Mouse (Mus musculus) forebrain, embryonic 16.5 days (tissue): ENCODE results near the gene Onecut1. TPM values are rescaled to one million over a fixed set of nuclear protein-coding genes. Genes with fewer than 3 reads are reported as not detected.

Source experiments
- ATAC-seq: fragments of 200-750 bp; cut with Nextera tagmentation; 2 replicates; pipeline ENCODE4 v1.8.0; 2017; ENCODE audit warnings: mild to moderate bottlenecking, moderate library complexity
- H3K27ac ChIP-seq: fragments of 300-500 bp; sonication (generic); 2 replicates; pipeline ENCODE4 v1.5.1; 2014; ENCODE audit warnings: low read length, control low read depth
- H3K27me3 ChIP-seq: fragments of 300-500 bp; sonication (generic); replicated peaks from 2 replicates; pipeline ENCODE4 v1.6.1; 2014; ENCODE audit warnings: low read length; ENCODE audit not compliant: control insufficient read depth, insufficient read depth
- H3K36me3 ChIP-seq: fragments of 300-500 bp; sonication (generic); 2 replicates; pipeline ENCODE4 v1.6.1; 2014; ENCODE audit not compliant: control insufficient read depth, insufficient read depth
- H3K4me1 ChIP-seq: fragments of 300-500 bp; sonication (generic); replicated peaks from 2 replicates; pipeline ENCODE4 v1.6.1; 2014; ENCODE audit warnings: low read length; ENCODE audit not compliant: control insufficient read depth, insufficient read depth
- H3K4me2 ChIP-seq: fragments of 300-500 bp; sonication (generic); 2 replicates; pipeline ENCODE4 v1.6.1; 2014; ENCODE audit warnings: mild to moderate bottlenecking, low read length, control low read depth
- H3K4me3 ChIP-seq: fragments of 300-500 bp; sonication (generic); replicated peaks from 2 replicates; pipeline ENCODE4 v1.5.1; 2014; ENCODE audit warnings: mild to moderate bottlenecking, low read length, control low read depth
- H3K9ac ChIP-seq: fragments of 300-500 bp; sonication (generic); replicated peaks from 2 replicates; pipeline ENCODE4 v1.6.1; 2014; ENCODE audit warnings: low read depth, low read length, control low read depth
- H3K9me3 ChIP-seq: fragments of 300-500 bp; sonication (generic); 2 replicates; pipeline ENCODE4 v1.6.1; 2016; ENCODE audit warnings: low read length; ENCODE audit not compliant: control insufficient read depth
- WGBS: fragments of 180-500 bp; shearing (Covaris S2); extraction: QIAGEN DNeasy Blood & Tissue Kit; methylation state at CpG from one replicate; pipeline ENCODE4 v1.1.7; 2014; 5-methylcytosine and 5-hydroxymethylcytosine counted together
- polyA plus RNA-seq: library from polyadenylated mRNA; unstranded; fragments of >200 nt; fragmentation: Nextera tagmentation; extraction: Ambion mirVana; gene quantifications from 2 replicates; pipeline ENCODE4 v1.2.1, GENCODE M21; 2015

The Onecut1 gene
- polyA plus RNA-seq = 0.51 and 0.80 TPM in 2 replicates

DNA sequence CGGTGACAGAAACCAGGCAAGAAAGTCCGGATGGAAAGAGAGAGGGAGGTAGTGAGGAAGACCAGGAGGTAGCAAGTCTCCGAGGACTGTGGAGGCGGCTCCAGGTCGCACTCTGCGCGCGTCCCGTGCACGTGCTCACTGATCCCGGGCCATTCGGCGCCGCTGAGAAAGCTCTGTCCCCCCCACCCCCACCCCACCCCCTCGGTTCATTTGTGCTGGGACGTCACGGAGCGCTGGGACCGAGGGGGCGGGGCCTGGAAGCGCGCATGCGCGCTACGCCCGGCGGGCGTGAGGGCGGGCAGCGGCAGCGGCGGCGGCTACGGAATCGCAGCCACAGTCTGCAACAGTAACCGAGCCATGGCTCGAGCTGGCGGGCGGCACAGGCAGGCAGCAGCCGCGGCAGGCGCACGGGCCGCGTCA lies at the start of gene Onecut1:
Gene Onecut1 (plus strand): TSS at position 361 of the 420 bp plus-strand sequence.
- H3K27ac ChIP-seq = no peak within 1 kb of the TSS

DNA sequence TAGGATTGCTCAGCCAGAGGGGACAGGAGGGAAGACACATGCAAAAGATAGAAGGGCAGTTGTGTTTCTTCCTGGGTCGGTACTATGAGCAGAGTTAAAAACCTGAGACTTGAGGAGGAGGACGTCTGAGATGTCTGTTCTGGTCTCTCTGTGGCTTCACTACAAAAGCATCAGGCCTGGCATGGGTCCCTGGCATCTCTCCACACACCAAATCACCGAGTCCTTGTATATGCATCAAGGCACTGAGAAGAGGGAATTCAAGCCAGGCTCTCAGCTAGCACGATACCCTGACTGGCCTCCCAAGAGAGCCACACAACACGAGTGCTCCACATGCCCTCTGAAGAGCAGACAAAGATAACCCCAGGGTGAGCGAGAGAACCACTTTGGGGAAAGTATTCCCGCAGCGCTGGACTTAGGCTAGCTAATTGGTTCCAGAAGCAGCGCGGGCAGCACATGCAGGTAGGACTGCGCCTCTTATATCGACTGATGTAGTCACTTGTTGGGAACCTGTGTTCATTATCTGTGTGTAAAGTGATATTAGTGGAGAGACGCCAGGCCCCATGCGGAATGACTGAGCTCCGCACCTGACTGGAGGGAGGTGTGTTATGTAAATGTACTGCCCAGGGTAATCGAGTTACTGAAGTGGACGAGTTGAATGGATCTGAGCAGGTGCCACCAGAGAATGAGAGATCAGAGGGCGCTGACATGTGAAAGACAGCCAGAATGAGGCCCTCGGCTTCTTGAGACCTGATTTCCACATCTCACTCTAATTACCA lies 41.8 kb upstream of the Onecut1 start:
- Histone ChIP-seq H3K9me3 (no peaks in the 10 kb centered on the region), H3K4me1 (peaks cover 6% of the 10 kb centered on the region; the same call in 1 of the 2 replicates), H3K9ac (no peak overlapping the region), H3K4me2 (no peak overlapping the region), H3K4me3 (no peak overlapping the region), H3K36me3 (no peaks in the 10 kb centered on the region), H3K27me3 (no peaks in the 10 kb centered on the region), H3K27ac (no peak overlapping the region)
- ATAC-seq = no peak
- 34% methylated on average over 19 of the region's 19 CpGs for WGBS

More for the DNA sequence above, at the start of gene Onecut1:
- peaks cover 27% of the 10 kb centered on the region for H3K4me1 ChIP-seq
- peak; percentile 83 for ATAC-seq
- no peaks in the 10 kb centered on the region for H3K9me3 ChIP-seq
- 1% methylated on average over 44 of the region's 45 CpGs for WGBS
- peaks cover 77% of the 10 kb centered on the region for H3K27me3 ChIP-seq
- H3K4me3 ChIP-seq = peak within 1 kb of the TSS; percentile 55
- peak within 1 kb of the TSS; percentile 50 for H3K9ac ChIP-seq
- H3K4me2 ChIP-seq = peak within 1 kb of the TSS; percentile 89
- no peaks in the 10 kb centered on the region for H3K36me3 ChIP-seq

DNA sequence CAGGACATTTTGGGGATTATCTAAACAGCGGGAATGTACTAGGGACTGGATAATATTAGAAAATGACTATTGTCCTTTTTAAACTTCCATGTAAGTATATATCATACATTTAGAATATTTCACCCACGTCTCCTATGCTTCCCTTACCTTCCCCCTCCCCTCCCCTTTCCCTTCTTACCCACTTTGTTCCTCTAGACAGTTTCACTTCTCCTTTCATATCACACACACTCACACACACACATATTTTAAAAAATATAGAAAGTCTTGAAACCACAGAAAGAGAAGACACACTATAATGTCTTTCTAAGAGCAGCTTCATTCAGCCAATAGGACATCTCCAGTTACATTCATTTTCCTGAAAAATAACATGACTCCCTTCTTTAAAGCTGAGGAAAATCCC lies 36.6 kb upstream of the Onecut1 start:
- H3K4me3 ChIP-seq = no peak overlapping the region
- H3K9me3 ChIP-seq = no peaks in the 10 kb centered on the region
- H3K4me1 ChIP-seq = peaks cover 4% of the 10 kb centered on the region; the same call in 1 of the 2 replicates
- no peaks in the 10 kb centered on the region for H3K36me3 ChIP-seq
- H3K27ac ChIP-seq = no peak overlapping the region
- no peaks in the 10 kb centered on the region for H3K27me3 ChIP-seq
- no peak overlapping the region for H3K9ac ChIP-seq
- no peak overlapping the region for H3K4me2 ChIP-seq
- whole genome bisulfite sequencing = 88% methylated on average over 2 of the region's 2 CpGs
- ATAC-seq = no peak

GRCm38 (mm10) chr9:74829206-74829605 lies 32.5 kb upstream of the Onecut1 start:
- Histone ChIP-seq H3K4me3 (no peak overlapping the region), H3K27me3 (no peaks in the 10 kb centered on the region), H3K9me3 (no peaks in the 10 kb centered on the region), H3K9ac (no peak overlapping the region), H3K4me2 (no peak overlapping the region), H3K4me1 (no peaks in the 10 kb centered on the region), H3K27ac (no peak overlapping the region), H3K36me3 (no peaks in the 10 kb centered on the region)
- 75% methylated on average over 3 of the region's 3 CpGs for WGBS
- no peak for ATAC-seq

DNA sequence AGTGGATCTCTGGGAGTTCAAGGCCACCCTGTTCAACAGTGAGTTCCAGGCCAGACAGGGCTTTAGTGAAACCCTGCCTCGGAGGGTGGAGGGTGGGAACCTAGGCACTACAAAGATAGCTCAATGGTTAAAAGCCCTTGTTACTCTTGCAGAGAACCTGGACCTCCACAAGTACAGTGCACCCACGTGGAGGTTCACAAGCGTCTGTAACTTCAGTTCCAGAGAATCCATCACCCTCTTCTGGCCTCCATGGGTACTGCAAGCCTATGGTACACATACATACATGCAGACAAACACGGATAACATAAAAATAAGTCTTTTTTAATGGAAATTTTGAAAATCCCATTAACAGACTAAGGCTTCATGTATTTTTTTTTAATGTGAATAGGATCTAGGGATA lies 18.8 kb upstream of the Onecut1 start:
- H3K4me3 ChIP-seq = no peak overlapping the region
- no peaks in the 10 kb centered on the region for H3K4me1 ChIP-seq
- no peak overlapping the region for H3K4me2 ChIP-seq
- no peak overlapping the region for H3K9ac ChIP-seq
- H3K27ac ChIP-seq = no peak overlapping the region
- no peaks in the 10 kb centered on the region for H3K36me3 ChIP-seq
- peaks cover 21% of the 10 kb centered on the region for H3K27me3 ChIP-seq
- WGBS = 88% methylated on average over 4 of the region's 4 CpGs
- ATAC-seq = no peak
- 0 out of 2 replicates have a peak, but pooled peaks cover 2% of the 10 kb centered on the region for H3K9me3 ChIP-seq

DNA sequence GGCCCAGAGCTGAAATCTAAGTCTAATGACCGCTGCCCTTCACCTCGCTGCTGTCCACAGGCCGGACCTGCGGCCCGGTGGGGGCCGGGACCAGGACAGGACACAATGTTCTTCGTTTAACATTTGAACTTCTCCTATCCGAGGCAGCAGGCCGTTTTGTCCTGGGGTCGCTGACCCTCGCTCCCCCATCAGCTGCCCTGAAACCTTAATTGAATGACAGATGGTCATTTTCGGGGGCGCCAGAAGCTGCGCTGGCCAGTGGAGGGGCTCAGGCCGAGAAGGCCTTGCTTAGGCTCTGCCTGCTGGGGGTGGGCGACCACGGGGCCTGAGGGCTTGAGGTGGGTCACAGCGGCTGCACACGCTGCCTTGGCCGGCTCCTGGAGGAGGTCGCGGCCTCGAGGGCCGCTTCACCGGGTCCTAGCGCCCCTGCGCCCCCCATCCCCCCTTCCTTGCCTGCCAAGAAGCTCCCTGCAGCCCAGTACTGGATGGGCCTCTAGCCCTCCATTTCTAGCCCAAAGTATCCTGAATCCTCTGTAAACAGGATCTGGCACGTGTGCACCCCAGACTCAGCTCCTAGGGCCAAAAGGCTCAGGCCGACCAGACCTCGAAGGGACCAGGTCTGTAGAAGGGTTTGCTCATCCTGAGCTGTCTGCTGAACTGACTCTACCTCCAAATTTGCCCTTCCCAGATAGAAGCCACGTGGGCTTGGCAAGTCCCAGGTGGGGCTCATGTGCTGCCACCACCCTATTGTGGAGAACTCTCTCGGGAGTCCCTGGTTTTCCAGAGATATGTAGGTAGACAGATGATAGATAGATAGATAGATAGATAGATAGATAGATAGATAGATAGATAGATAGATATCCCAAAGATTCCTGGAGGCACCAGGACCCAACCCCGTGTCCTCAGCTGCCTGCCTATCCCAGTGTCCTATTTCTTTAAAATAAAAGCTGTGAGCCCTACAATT lies 14.6 kb upstream of the Onecut1 start:
- H3K27me3 ChIP-seq = peaks cover 36% of the 10 kb centered on the region
- 0 out of 2 replicates have a peak, but pooled peaks cover 2% of the 10 kb centered on the region for H3K9me3 ChIP-seq
- peaks cover 17% of the 10 kb centered on the region for H3K4me1 ChIP-seq
- no peak overlapping the region for H3K9ac ChIP-seq
- H3K27ac ChIP-seq = no peak overlapping the region
- no peaks in the 10 kb centered on the region for H3K36me3 ChIP-seq
- H3K4me3 ChIP-seq = no peak overlapping the region
- WGBS = 3% methylated on average over 33 of the region's 33 CpGs
- no peak overlapping the region for H3K4me2 ChIP-seq
- ATAC-seq = no peak

DNA sequence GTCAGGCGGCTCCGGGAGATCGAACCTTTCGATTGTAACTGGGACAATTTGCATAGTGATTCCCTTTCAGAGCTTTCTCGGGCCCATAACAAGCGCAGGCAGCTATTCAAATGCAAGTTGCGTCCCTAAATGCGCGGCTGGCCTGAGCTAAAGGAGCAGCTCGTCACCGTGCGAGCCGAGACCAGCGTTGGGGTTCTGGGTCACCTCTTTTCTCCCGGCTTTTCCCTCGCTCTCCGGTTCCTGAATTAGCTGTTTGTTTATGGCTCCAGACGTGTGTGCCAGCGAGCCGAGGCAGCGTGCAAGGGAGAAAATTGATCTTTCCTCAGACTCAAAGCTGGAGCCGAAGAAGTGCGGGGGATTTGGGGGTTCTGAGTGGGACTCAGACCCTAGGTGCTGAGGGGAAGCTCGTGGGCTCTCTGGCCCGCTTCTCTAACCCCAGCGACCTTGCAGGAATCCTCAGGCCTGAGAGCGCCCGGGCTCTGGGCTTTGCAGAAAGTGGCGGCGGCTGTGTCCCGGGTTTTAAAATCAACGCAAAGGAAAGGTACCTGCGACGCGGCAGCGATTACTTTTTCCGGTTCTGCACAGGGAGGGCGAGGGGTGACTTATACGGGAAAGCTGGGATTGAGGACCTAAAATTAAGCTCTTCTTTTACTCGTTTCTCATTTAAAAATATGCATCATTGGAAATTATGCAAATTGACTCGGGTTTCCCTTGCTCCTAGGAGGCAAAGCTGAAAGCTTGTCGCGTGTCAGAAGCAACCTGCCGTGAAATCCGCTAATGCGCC lies 13.1 kb upstream of the Onecut1 start:
- H3K9ac ChIP-seq = peak overlapping the region; percentile 30; the same call in 1 of the 2 replicates
- peak overlapping the region; percentile 44 for H3K4me3 ChIP-seq
- no peak overlapping the region for H3K27ac ChIP-seq
- peak overlapping the region; percentile 88 for H3K4me2 ChIP-seq
- WGBS = under 1% methylated on average over 46 of the region's 46 CpGs
- H3K36me3 ChIP-seq = no peaks in the 10 kb centered on the region
- peaks cover 17% of the 10 kb centered on the region for H3K4me1 ChIP-seq
- ATAC-seq = no peak
- H3K9me3 ChIP-seq = no peaks in the 10 kb centered on the region
- H3K27me3 ChIP-seq = peaks cover 49% of the 10 kb centered on the region

GRCm38 (mm10) chr9:74849195-74849978 lies 12.3 kb upstream of the Onecut1 start:
- Histone ChIP-seq H3K9me3 (no peaks in the 10 kb centered on the region), H3K27me3 (peaks cover 57% of the 10 kb centered on the region), H3K36me3 (no peaks in the 10 kb centered on the region), H3K4me1 (peaks cover 17% of the 10 kb centered on the region), H3K9ac (peak overlapping the region; percentile 30; the same call in 1 of the 2 replicates), H3K4me2 (peak overlapping the region; percentile 88), H3K4me3 (peak overlapping the region; percentile 44), H3K27ac (no peak overlapping the region)
- ATAC-seq = peak; percentile 49
- under 1% methylated on average over 62 of the region's 63 CpGs for WGBS
